Mouse (Mus musculus): ENCODE results near the gene Sbf1. TPM values are rescaled to one million over a fixed set of nuclear protein-coding genes. Genes with fewer than 3 reads are reported as not detected.

The Sbf1 gene
- total RNA-seq, 4 experiments from 2014 or later = 90.8 to 127 (median 101) TPM

DNA sequence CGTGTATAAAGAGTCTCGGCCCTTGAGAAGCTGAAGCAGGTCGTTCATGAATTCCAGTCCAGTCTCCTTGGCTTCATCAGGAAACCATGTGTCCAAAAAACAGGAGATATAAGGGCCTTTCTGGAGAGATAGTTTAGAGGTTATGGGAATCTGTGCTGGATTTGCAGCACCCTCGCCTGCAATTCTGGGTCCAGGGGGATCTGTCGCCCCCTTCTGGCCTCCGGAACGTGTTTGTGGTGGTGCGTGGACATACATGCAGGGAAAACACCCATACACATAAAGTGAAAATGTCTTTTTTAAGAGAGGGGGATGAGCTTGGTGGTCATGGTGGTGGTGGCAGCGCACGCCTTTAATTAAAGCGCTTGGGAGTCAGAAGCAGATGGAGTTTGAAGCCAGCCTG lies 1.0 kb upstream of the Sbf1 start:
- no peak for DNase-seq

- peak; percentile 19 for DNase-seq
Observed at GRCm38 (mm10) chr15:89314511-89315189, 461 bp downstream of the Sbf1 start.

DNA sequence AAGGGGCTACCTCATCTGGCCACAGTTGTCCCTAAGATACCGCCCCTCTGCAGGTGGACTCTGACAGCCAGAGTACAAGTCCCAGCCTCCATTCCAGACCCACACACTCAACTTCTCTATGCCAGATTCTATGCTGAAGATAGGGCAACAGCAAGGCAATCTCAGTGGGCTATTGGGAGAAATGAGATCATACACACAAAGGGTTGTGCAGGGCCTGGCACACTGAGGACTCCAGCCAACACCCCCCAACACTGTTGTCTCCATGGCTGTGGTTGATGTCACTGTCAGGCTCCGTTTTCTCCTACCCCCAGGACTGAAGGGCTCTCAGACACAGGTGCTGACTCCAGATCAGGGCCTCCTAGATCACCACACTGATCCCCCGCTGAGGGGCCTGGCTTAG lies 1.0 kb downstream of the Sbf1 start:
- DNase-seq = no peak

DNA sequence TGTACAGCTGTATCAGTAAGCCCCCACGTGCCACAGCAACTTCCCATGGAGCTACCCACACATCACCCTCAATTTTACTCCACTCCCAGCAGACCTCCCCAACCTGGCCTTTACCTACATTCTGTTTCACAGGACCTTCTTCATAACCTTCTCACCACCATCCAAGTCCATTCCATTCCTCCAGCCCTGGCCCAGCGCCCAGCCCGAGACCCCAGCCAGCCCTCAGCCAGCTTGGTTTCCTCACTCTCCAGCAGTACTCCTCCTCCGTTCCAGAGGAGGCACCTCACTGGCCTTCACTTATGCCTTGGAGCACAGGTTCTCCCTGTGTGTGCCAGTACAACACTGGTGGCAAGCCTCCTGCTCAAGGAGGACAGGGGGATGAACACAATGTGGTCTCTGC lies 1.8 kb downstream of the Sbf1 start:
- no peak for DNase-seq

DNA sequence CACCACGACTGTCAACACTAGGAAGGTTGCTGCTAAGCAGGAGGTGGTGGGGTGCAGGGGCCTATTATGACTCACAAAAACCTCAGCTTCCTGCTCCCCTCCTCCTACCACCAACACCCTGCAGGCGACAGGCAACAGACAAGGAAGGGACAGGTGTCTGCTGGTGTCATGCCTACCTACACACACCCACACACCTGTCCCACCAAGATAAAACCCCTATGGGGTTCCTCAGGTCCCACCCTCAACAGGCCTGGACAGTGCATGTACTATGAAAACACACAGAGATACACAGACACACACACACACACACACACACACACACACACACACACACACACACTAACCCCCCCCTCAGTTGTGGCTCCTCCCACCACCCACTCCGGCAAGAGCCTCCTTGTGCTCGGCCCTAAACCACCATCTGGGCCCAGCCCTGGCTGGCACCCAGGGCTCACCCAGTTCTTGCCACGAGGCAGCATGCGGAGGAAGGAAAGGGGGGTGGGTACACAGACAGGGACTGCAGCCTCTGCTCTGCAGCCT lies 5.1 kb downstream of the Sbf1 start:
- no peak for DNase-seq

- no peak for DNase-seq
Observed at GRCm38 (mm10) chr15:89308406-89309139, 6.5 kb downstream of the Sbf1 start.

GRCm38 (mm10) chr15:89307461-89307860 lies 7.7 kb downstream of the Sbf1 start:
- DNase-seq = no peak

- no peak for DNase-seq
Observed at GRCm38 (mm10) chr15:89305966-89306365, 9.1 kb downstream of the Sbf1 start.

DNA sequence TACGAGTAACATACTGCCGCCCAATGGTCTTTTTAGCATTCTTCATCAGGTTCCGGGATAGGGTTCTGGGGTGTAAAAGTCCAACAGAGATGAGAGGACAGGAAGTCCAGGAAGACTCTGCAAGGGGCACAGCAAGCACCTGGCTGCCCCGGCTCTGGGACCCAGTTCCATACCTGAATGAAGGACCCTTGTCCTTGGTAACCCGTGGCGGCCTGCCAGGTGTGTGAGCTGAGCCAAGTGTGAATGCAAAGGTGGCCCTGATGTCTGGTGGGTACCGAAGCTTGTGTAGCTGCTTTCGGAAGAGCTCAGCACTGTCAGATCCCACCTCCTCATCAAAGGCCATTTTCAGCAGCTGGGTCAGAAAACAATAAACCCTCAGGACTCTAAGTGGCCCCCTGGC lies 14.5 kb downstream of the Sbf1 start:
- no peak for DNase-seq

GRCm38 (mm10) chr15:89300180-89300579 lies 14.9 kb downstream of the Sbf1 start:
- DNase-seq = no peak

DNA sequence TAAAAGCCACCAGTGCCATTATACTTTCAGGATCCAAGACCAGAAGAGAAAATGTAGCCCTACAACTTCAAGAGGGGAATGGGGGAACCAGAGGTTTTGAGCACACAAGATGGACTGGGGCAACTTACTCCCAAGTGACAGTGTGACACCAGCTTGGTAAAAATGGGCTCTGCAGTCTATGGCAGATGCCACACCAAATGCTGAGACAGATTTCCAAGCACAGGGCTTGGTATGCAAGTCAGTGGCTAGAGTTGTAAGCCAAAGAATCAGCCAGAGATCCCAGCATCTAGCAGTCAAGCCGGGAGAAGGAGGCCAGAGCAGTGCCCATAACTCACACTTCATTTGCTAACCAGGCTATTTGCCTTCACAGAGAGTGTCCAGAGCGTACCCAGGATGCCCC lies 17.4 kb downstream of the Sbf1 start:
- no peak for DNase-seq

GRCm38 (mm10) chr15:89296465-89296864 lies 18.6 kb downstream of the Sbf1 start:
- no peak for DNase-seq

- no peak for DNase-seq
Observed at GRCm38 (mm10) chr15:89295580-89296165, 19.4 kb downstream of the Sbf1 start.

DNA sequence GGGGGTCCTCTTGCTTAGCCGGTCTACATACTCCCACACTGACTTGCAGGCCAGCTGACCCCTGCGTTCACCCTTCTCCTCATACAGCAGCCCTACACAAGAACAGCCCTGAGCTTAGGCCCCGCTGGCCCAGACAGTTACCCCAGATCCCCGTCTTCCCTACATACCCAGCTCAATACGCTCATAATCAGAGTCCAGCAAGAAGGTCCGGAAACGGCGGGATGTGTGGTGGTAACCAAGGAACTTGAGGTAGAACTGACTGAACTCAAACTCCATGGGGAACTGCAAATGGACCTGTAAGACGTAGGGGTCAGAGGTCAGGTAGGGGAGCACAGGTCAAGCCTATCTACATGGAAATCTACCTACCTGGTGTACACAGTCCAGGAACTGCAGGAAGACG lies 21.3 kb downstream of the Sbf1 start:
- no peak for DNase-seq

GRCm38 (mm10) chr15:89292795-89293194 lies 22.3 kb downstream of the Sbf1 start:
- DNase-seq = no peak

DNA sequence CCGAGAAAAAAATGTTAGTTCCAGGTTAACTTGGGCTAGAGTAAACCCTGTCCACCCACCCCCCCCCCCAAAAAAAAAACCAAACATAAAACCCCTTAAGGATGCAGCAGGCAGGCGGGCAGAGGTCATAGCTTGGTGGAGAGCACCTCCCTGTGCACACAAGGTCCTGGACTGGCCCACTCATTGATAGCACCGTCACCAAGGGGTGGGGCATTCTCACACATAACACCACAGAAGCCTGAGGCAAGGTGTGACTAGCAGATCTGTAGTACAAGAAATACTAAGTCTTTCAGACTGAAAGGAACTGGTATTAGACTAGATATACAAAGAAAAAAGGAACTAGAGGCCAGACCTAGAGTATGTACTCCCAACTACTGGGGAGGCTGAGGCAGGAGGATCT lies 23.6 kb downstream of the Sbf1 start:
- no peak for DNase-seq

GRCm38 (mm10) chr15:89289455-89289854 lies 25.7 kb downstream of the Sbf1 start:
- DNase-seq = no peak

DNA sequence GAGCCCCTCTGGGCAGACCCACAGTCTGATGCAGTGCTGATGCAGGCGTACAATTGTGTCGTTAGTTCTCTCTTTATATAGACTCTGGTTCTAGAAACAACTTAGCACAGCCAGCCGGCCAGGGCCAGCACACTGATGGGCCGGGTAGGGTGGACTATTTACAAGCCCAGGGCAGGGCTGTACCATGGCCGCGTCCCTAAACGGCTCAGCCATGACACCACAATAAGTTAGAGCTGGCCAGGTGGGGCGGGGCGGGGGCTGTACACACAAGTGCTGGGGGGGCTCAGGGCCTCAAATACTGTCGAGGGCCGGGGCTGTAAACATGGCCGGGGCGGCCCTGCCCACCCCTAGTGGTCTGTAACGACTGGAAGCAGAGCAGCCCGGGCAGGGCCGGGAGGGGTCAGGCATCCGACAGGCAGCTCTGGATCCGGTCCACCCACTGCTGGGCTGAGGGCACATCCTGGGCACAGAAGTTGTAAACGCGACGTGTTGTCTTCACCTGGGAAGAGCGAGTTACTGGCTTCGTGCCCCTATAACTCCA lies 26.8 kb downstream of the Sbf1 start:
- DNase-seq = no peak

GRCm38 (mm10) chr15:89286582-89286981 lies 28.5 kb downstream of the Sbf1 start:
- DNase-seq = no peak

DNA sequence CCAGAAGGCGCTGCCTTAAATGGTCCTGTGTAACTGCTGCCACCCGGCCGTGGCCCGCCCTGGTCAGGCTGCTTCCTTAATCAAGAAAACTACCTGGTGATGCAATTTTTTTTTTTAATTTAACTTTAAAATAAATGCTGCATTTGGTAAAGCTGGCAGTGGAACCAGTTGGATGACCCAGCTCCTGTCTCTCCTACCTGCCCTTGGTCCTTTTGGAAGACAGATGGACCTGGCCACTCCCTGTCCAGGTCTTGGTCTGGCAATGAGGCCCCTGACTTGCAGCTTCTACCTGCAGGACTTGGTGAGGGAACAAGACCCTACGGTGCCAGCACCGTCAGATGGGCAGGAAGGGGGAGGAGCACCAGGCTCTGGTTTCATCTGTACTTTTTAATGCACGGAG lies 29.0 kb downstream of the Sbf1 start:
- no peak for DNase-seq

DNA sequence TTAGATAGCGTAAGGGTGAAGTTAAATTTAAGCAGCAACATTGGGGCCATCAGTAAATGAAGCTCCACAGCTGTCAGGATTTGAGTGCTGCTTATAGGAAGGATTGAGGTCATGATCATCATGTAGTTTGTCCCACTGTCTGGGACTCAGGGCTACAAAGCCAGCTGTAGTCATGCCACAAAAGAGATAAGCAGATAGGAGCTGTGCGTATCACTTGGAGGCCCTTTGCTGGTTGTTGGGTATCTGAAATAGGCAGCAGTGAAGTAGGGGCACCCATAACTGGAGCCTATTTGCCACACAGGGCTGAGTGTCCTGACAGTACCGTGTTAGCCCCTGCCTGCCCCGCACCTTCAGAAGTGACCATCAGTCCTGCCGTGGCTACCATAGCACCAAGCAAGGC lies 29.6 kb downstream of the Sbf1 start:
- DNase-seq = no peak

- no peak for DNase-seq
Observed at GRCm38 (mm10) chr15:89285004-89285403, 30.1 kb downstream of the Sbf1 start.

- no peak for DNase-seq
Observed at GRCm38 (mm10) chr15:89284094-89284493, 31.0 kb downstream of the Sbf1 start.

Measured in adrenal gland, adult 8-10 months (tissue).